Mouse (Mus musculus) G1E (cell line): ENCODE measurements at regions not wholly inside any gene's neighbourhood (a gene's known extent, or its start where the extent isn't known, plus 50 kb on each side); places are given as distances from the start of the nearest gene placed in this dataset.

ENCODE experiments used
- CTCF ChIP-seq: IDR thresholded peaks from 2 replicates; pipeline ENCODE4 v1.5.1; 2012; ENCODE audit warnings: low read depth, low read length, inconsistent platforms, mixed read lengths
- POLR2AphosphoS5 ChIP-seq: IDR thresholded peaks from 2 replicates; pipeline ENCODE4 v1.6.1; 2012; ENCODE audit warnings: low read depth, low read length, inconsistent platforms; ENCODE audit not compliant: insufficient replicate concordance

DNA sequence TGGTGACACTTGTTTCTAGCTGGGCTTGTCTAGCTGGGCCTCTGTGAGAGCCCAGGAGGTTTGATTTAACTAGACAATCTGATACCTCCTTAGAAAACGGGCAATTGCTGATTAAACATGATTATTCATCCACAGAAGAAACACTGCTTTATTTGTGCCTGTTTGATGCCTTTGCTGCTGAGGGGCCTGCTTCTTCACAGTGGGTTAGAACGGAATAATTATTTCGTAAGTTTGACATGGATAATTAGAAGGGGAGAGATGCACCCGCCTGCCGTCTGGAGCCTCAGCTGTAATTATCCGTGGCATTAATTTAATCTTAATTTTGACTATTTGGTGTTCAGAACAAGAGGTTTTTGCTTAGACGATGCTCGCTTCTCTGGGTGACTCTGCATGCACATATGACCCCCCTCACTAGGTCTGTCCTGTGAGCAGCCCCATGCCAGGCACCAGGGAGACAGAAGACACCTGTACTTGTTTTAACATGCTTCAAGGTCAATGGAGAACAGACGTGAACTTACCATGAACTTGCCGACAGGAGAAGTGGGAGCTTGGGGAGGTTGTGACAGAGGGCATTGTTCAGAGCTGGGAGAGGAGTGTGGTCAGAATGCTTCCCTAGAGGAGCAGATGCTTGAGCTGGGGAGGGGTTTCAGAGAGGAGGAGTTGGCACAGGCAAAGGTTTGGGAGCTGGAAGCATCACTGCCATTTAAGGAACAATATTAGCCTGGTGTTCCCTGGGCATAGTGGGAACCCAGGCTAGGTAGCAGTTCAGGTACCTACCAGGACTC lies 174.8 kb downstream of the Drd1 start:
- TF ChIP-seq CTCF: no peak
- no peak for TF ChIP-seq POLR2AphosphoS5
